19 mouse cellular contexts compared by ENCODE assay signal in the genomic region with DNA sequence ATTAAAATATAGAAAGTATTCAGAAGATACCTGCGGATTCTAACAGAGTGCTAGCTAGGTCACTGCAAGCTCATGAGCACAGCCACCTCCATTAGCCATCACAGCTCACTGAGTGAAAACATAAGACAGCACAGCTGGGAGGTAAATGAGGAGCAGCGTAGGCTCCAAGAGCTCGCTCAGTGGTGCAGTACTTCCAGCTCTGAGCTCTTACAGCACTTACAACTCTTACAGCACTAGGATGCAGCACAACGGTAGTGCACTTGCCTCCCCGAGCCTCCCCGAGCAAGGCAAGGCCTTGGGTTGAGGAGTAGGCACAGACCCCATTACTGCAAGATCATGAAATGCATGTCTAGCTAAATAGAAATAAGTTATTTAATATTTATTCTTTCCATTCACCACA. TPM values are rescaled to one million over a fixed set of nuclear protein-coding genes. Genes with fewer than 3 reads are reported as not detected.
A peak's percentile ranks its signal among the peaks of the same experiment; 100 is the strongest.
DNase-seq lines count a peak whose midpoint lies in the region; ATAC-seq and TF ChIP-seq lines count a peak whose summit lies in the region.
"Had no signal": no experiment of that assay in that cellular context is flagged by ENCODE, and none has a peak within 500 bp of the region (broad histone marks: within the 10 kb centered on the region; RNA-seq: fewer than 3 reads in every experiment).

No protein-coding gene starts in this region.

- no peak for TF ChIP-seq EP300 in CH12.LX (IDR thresholded peaks at IDR 0.05; ENCODE audit: low read length)

- DNase-seq in liver, embryonic 11.5 days (ENCODE audit: low spot score): no peak
- DNase-seq in liver: no peak
- DNase-seq in CH12.LX (ENCODE audit: extremely low read depth): peak; percentile 24
- DNase-seq in brain, adult 2 months (ENCODE audit: low read depth, low spot score): peak; percentile 67
- no peak for DNase-seq in embryonic facial prominence, embryonic 10.5 days (ENCODE audit: low spot score)
- DNase-seq in left cerebral cortex, adult 11 months (ENCODE audit: low spot score): no peak
- DNase-seq: adrenal gland, postnatal 14 days; cerebellum, adult 8-10 months; cerebellum, postnatal 14 days; forebrain, postnatal 0 days; gastrocnemius, postnatal 36 days; heart, adult 11 months; heart, postnatal 36 days had no signal

- WGBS in liver, embryonic 11.5 days: 80% methylated on average over 6 of the region's 6 CpGs
- 89% methylated on average over 6 of the region's 6 CpGs for WGBS in embryonic facial prominence, embryonic 10.5 days

- no peak overlapping the region for H3K27ac ChIP-seq in liver, embryonic 11.5 days (ENCODE audit: low read depth, low read length)
- no peak overlapping the region for H3K27ac ChIP-seq in CH12.LX (ENCODE audit: insufficient read depth, low read depth)
- no peak overlapping the region for H3K27ac ChIP-seq in embryonic facial prominence, embryonic 10.5 days (replicated peaks)
- H3K27ac ChIP-seq: embryonic facial prominence, embryonic 13.5 days; forebrain, embryonic 13.5 days; heart, embryonic 13.5 days; hindbrain, embryonic 15.5 days had no signal

- H3K27me3 ChIP-seq in liver, embryonic 11.5 days (replicated peaks; ENCODE audit: control insufficient read depth, insufficient read depth, low read length): no peaks in the 10 kb centered on the region
- no peaks in the 10 kb centered on the region for H3K27me3 ChIP-seq in CH12.LX (replicated peaks)
- H3K27me3 ChIP-seq in embryonic facial prominence, embryonic 10.5 days (replicated peaks; ENCODE audit: low read depth, poor library complexity, severe bottlenecking): no peaks in the 10 kb centered on the region
- H3K27me3 ChIP-seq: embryonic facial prominence, embryonic 13.5 days; forebrain, embryonic 13.5 days; heart, embryonic 13.5 days; hindbrain, embryonic 15.5 days had no signal

- H3K4me1 ChIP-seq in liver, embryonic 11.5 days (replicated peaks; ENCODE audit: control insufficient read depth, insufficient read depth, low read length): peaks cover 29% of the 10 kb centered on the region
- H3K4me1 ChIP-seq in CH12.LX (ENCODE audit: control insufficient read depth in 1 of 2, insufficient read depth in 2 of 2): peaks cover 3 to 58% of the 10 kb centered on the region in 2 experiments
- peaks cover 15% of the 10 kb centered on the region for H3K4me1 ChIP-seq in embryonic facial prominence, embryonic 10.5 days

- peaks cover 8% of the 10 kb centered on the region; the same call in 1 of the 2 replicates for H3K79me2 ChIP-seq in CH12.LX (replicated peaks; ENCODE audit: control insufficient read depth, extremely low read depth, insufficient read depth, poor library complexity, severe bottlenecking)

- in situ Hi-C loops in CH12.LX (cut with MboI; ENCODE audit: low pct_ligation_motif_present, low pct_unique_long_range_greater_than_20kb, low sequenced_read_pairs): no loop called here

- no peak for TF ChIP-seq POLR2A in CH12.LX (IDR thresholded peaks at IDR 0.05; ENCODE audit: low read depth, low read length)

- dilution Hi-C loops in CH12.LX (cut with MboI; ENCODE audit: extremely low pct_ligation_motif_present, extremely low pct_unique_long_range_greater_than_20kb, low sequenced_read_pairs): no loop called here

- H3K36me3 ChIP-seq in liver, embryonic 11.5 days (ENCODE audit: control insufficient read depth, insufficient read depth, low read length): peaks cover 8% of the 10 kb centered on the region; the same call in 1 of the 2 replicates
- peaks cover 0 to 12% of the 10 kb centered on the region in 2 experiments for H3K36me3 ChIP-seq in CH12.LX (replicated peaks in 1 of 2; ENCODE audit: control insufficient read depth in 1 of 2, insufficient read depth in 1 of 2, low read length in 1 of 2)
- peaks cover 21% of the 10 kb centered on the region for H3K36me3 ChIP-seq in embryonic facial prominence, embryonic 10.5 days (replicated peaks)
- H3K36me3 ChIP-seq: hindbrain, embryonic 15.5 days had no signal

- no peak for TF ChIP-seq RAD21 in CH12.LX (IDR thresholded peaks at IDR 0.05; ENCODE audit: low read depth, low read length)

- H3K4me2 ChIP-seq in liver, embryonic 11.5 days: 0 out of 2 replicates have a peak overlapping the region, but pooled peaks have one; percentile 10
- H3K4me2 ChIP-seq in CH12.LX (ENCODE audit: insufficient read depth, low read depth, poor library complexity, severe bottlenecking): no peak overlapping the region
- H3K4me2 ChIP-seq: embryonic facial prominence, embryonic 13.5 days; forebrain, embryonic 13.5 days; heart, embryonic 13.5 days; hindbrain, embryonic 15.5 days had no signal

- TF ChIP-seq CTCF in CH12.LX (conservative IDR thresholded peaks at IDR 0.05 in 1 of 2, IDR thresholded peaks at IDR 0.05 in 1 of 2; ENCODE audit: low read depth in 2 of 2, low read length in 2 of 2): no peak

- H3K9ac ChIP-seq in liver, embryonic 11.5 days (ENCODE audit: low read depth, low read length): no peak overlapping the region
- no peak overlapping the region for H3K9ac ChIP-seq in CH12.LX (ENCODE audit: insufficient read depth, low read depth)
- H3K9ac ChIP-seq: embryonic facial prominence, embryonic 13.5 days; forebrain, embryonic 13.5 days; forebrain, postnatal 0 days; heart, embryonic 13.5 days; hindbrain, embryonic 15.5 days had no signal

- no peak overlapping the region for H3K4me3 ChIP-seq in liver, embryonic 11.5 days (ENCODE audit: low read depth, low read length)
- no peak overlapping the region for H3K4me3 ChIP-seq in CH12.LX (replicated peaks in 1 of 3; ENCODE audit: low read depth in 2 of 3, low read length in 2 of 3, poor library complexity in 1 of 3)
- no peak overlapping the region for H3K4me3 ChIP-seq in embryonic facial prominence, embryonic 10.5 days
- H3K4me3 ChIP-seq: embryonic facial prominence, embryonic 13.5 days; forebrain, embryonic 13.5 days; heart, embryonic 13.5 days; hindbrain, embryonic 15.5 days had no signal

- no peak for ATAC-seq in liver, embryonic 11.5 days (replicated peaks; ENCODE audit: low FRiP score)
- no peak for ATAC-seq in erythroid progenitor cell, adult 5-6 weeks (replicated peaks; ENCODE audit: low FRiP score, poor library complexity, severe bottlenecking)
- ATAC-seq: activated CD4-positive, CD25-positive, alpha-beta regulatory T cell, adult 4 months; forebrain, embryonic 13.5 days; forebrain, postnatal 0 days had no signal

- peaks cover 3% of the 10 kb centered on the region for H3K9me3 ChIP-seq in liver, embryonic 11.5 days (ENCODE audit: control insufficient read depth, low read length)
- H3K9me3 ChIP-seq in CH12.LX (replicated peaks; ENCODE audit: low read length): no peaks in the 10 kb centered on the region
- no peaks in the 10 kb centered on the region for H3K9me3 ChIP-seq in embryonic facial prominence, embryonic 10.5 days
- H3K9me3 ChIP-seq: embryonic facial prominence, embryonic 13.5 days; forebrain, embryonic 13.5 days; heart, embryonic 13.5 days; hindbrain, embryonic 15.5 days had no signal

TF ChIP-seq in CH12.LX, 34 proteins besides CTCF, POLR2A, EP300 and RAD21:
- TF ChIP-seq SMC3 (IDR thresholded peaks at IDR 0.05; ENCODE audit: low read depth, low read length) (no peak), BHLHE40 (IDR thresholded peaks at IDR 0.05; ENCODE audit: low read depth, low read length) (no peak), GABPA (IDR thresholded peaks at IDR 0.05; ENCODE audit: insufficient replicate concordance, low read depth, low read length) (no peak), MEF2A (IDR thresholded peaks at IDR 0.05; ENCODE audit: borderline replicate concordance, low read depth, low read length) (no peak), CHD2 (IDR thresholded peaks at IDR 0.05; ENCODE audit: low read length) (no peak), MAFK (IDR thresholded peaks at IDR 0.05; ENCODE audit: insufficient replicate concordance, low read length) (no peak), ZMIZ1 (IDR thresholded peaks at IDR 0.05; ENCODE audit: low read depth, low read length) (no peak)

RNA-seq across cellular contexts. Expression of a gene that starts 26.6 kb away (rescaled TPM):
- polyA plus RNA-seq in liver, embryonic 11.5 days (2014; fragmentation: Nextera tagmentation; extraction: Ambion mirVana): 14.1 and 17.1 TPM in 2 replicates
- total RNA-seq in CH12.LX (2012; rRNA removed): 12.4 and 13.2 TPM in 2 replicates
- 13.3 and 13.7 TPM in 2 replicates for total RNA-seq in CH12.LX (2014; rRNA removed)
- 13.4 and 15.6 TPM in 2 replicates for polyA plus RNA-seq in CH12.LX (2012; ENCODE audit: insufficient read length, low read depth)
- polyA plus RNA-seq in embryonic facial prominence, embryonic 10.5 days (2016; fragmentation: Nextera tagmentation; extraction: Ambion mirVana): 27.1 and 27.8 TPM in 2 replicates
- 8.6 and 14.7 TPM in 2 replicates for total RNA-seq in erythroid progenitor cell, adult 5-6 weeks (2015; ENCODE audit: low replicate concordance)
- total RNA-seq in erythroid progenitor cell, adult 5-6 weeks (2017; ENCODE audit: low replicate concordance): 6.8 and 8.0 TPM in 2 replicates

Comparison
In these comparisons a context has a peak if more than half of its experiments do, and no peak if none do; other contexts are left out.
1. DNase-seq: peak in CH12.LX (single experiment) and brain, adult 2 months (single experiment); none in liver, embryonic 11.5 days (single experiment), liver (single experiment), embryonic facial prominence, embryonic 10.5 days (single experiment) and left cerebral cortex, adult 11 months (single experiment).